Mouse (Mus musculus) thymus, adult 2 months (tissue): ENCODE measurements around the gene Hspbp1. TPM values are rescaled to one million over a fixed set of nuclear protein-coding genes. Genes with fewer than 3 reads are reported as not detected.

Experiments used
- DNase-seq: peaks from one replicate; pipeline ENCODE4 v3.0.0; 2021
- H3K27ac ChIP-seq: fragments of 200-500 bp; 2 replicates; pipeline ENCODE4 v1.5.1; 2012; ENCODE audit warnings: low read length, control low read depth; ENCODE audit not compliant: control insufficient read depth, insufficient read depth
- H3K27me3 ChIP-seq: fragments of 200-500 bp; 2 replicates; pipeline ENCODE4 v1.6.1; 2012; ENCODE audit warnings: mild to moderate bottlenecking, low read length, moderate library complexity, mixed read lengths; ENCODE audit not compliant: control insufficient read depth, insufficient read depth
- H3K36me3 ChIP-seq: fragments of 200-500 bp; 2 replicates; pipeline ENCODE4 v1.6.1; 2012; ENCODE audit warnings: mild to moderate bottlenecking, low read length, moderate library complexity; ENCODE audit not compliant: control insufficient read depth, insufficient read depth
- H3K4me1 ChIP-seq: fragments of 200-500 bp; replicated peaks from 2 replicates; pipeline ENCODE4 v1.6.1; 2012; ENCODE audit warnings: low read length; ENCODE audit not compliant: control insufficient read depth, insufficient read depth
- H3K4me3 ChIP-seq: fragments of 200-500 bp; 2 replicates; pipeline ENCODE4 v1.5.1; 2012; ENCODE audit warnings: mild to moderate bottlenecking, low read length, control low read depth, moderate library complexity; ENCODE audit not compliant: control insufficient read depth, insufficient read depth
- CTCF ChIP-seq: fragments of 200-500 bp; IDR thresholded peaks from 2 replicates; pipeline ENCODE4 v1.5.1; 2012; ENCODE audit warnings: mild to moderate bottlenecking, control low read depth, low read length, moderate library complexity, borderline replicate concordance; ENCODE audit not compliant: control insufficient read depth, poor library complexity, insufficient read depth; ENCODE audit errors: extremely low read depth
- POLR2A ChIP-seq: fragments of 200-500 bp; IDR thresholded peaks from 2 replicates; pipeline ENCODE4 v1.6.1; 2012; ENCODE audit warnings: mild to moderate bottlenecking, low read length, control low read depth, moderate library complexity; ENCODE audit not compliant: control insufficient read depth, poor library complexity, insufficient read depth; ENCODE audit errors: extremely low read depth
- WGBS: fragments of 180-500 bp; shearing (Covaris S2); methylation state at CpG from one replicate; pipeline ENCODE4 v1.1.7; 2018; 5-methylcytosine and 5-hydroxymethylcytosine counted together
- polyA plus RNA-seq: library from polyadenylated mRNA; depleted of rRNA; stranded (reverse); fragments of >200 nt; gene quantifications from 2 replicates; pipeline ENCODE4 v1.2.3, GENCODE M21; 2012

Hspbp1 gene
- polyA plus RNA-seq, 1 experiment = 53.0 TPM

GRCm38 (mm10) chr7:4719276-4719675 lies 34.4 kb upstream of the Hspbp1 start:
- H3K27ac ChIP-seq = no peak overlapping the region
- WGBS = 100% methylated on average over 3 of the region's 3 CpGs
- H3K27me3 ChIP-seq = no peaks in the 10 kb centered on the region
- TF ChIP-seq POLR2A (no peak), CTCF (no peak)
- H3K4me1 ChIP-seq = peaks cover 7% of the 10 kb centered on the region
- no peak overlapping the region for H3K4me3 ChIP-seq
- H3K36me3 ChIP-seq = no peaks in the 10 kb centered on the region
- DNase-seq = no peak

DNA sequence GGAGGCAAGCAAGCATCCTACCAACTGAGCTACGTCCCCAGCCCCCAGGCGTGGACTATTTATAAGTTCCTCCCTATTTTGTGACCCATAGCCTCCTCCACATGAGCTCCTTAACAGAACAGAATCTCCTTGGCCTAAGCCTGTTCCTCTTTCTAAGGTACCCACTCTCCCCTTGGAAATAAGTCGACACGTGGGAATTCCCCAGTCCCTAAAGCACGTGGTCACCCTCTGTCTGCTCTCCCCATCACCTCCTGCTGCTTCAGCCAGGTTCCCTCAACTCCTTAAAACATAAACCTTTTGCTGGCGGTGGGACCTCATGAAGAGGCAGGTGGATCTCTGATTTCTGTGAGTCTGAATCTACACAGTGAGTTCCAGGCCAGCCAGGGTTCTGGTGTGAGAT lies 32.1 kb upstream of the Hspbp1 start:
- Histone ChIP-seq H3K27ac (no peak overlapping the region), H3K4me3 (no peak overlapping the region), H3K36me3 (no peaks in the 10 kb centered on the region), H3K4me1 (no peaks in the 10 kb centered on the region), H3K27me3 (no peaks in the 10 kb centered on the region)
- DNase-seq = no peak
- TF ChIP-seq POLR2A (no peak), CTCF (no peak)
- 83% methylated on average over 6 of the region's 6 CpGs for WGBS

DNA sequence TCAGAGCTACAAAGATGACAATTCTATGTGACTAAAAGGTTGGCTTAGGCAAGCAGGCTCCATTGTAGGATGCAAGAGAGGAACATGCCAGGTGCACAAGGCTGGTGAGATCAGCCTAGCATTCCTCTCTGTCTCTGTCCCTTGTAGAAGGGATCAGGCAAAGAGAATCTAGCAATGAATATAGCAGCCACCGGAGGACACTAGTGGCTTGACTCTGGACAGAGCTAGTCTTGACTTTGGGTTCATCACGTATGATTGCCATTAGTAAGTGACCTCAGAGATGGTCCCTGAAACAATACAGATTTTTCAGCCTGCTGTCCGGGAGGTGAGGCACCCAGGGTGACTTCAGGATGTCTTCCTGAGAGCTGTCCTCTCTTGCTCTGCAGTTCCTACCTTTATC lies 27.7 kb upstream of the Hspbp1 start:
- H3K4me3 ChIP-seq = no peak overlapping the region
- 91% methylated on average over 3 of the region's 3 CpGs for WGBS
- H3K36me3 ChIP-seq = no peaks in the 10 kb centered on the region
- no peaks in the 10 kb centered on the region for H3K27me3 ChIP-seq
- no peaks in the 10 kb centered on the region for H3K4me1 ChIP-seq
- H3K27ac ChIP-seq = no peak overlapping the region
- no peak for DNase-seq
- TF ChIP-seq POLR2A (no peak), CTCF (no peak)

DNA sequence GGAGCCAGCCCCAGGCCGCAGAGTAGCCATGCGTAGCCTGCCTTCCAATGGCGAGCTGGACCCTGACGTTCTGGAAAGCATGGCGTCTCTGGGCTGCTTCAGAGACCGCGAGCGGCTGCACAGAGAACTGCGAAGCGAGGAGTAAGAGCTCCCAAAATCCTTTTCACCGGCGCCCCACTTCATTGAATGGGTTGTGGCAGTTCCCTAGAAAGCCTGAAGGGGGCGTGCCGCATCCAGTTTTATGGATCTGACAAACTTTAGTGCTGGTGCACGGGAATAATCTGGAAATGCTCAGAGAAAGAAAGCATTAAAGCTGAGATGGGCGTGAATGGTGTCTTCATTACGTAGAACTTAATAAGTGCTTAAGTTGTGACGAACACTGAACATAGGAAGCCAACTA lies 20.2 kb upstream of the Hspbp1 start:
- H3K36me3 ChIP-seq = no peaks in the 10 kb centered on the region
- no peak overlapping the region for H3K4me3 ChIP-seq
- H3K27ac ChIP-seq = no peak overlapping the region
- DNase-seq = no peak
- TF ChIP-seq CTCF (peak; percentile 44; the same call in 1 of the 2 replicates), POLR2A (no peak)
- WGBS = 43% methylated on average over 18 of the region's 18 CpGs
- no peaks in the 10 kb centered on the region for H3K27me3 ChIP-seq
- H3K4me1 ChIP-seq = no peaks in the 10 kb centered on the region

GRCm38 (mm10) chr7:4703195-4703594 lies 18.3 kb upstream of the Hspbp1 start:
- WGBS = 93% methylated on average over 7 of the region's 7 CpGs
- Histone ChIP-seq H3K27me3 (no peaks in the 10 kb centered on the region), H3K36me3 (no peaks in the 10 kb centered on the region), H3K4me3 (no peak overlapping the region), H3K27ac (no peak overlapping the region), H3K4me1 (no peaks in the 10 kb centered on the region)
- no peak for TF ChIP-seq POLR2A
- TF ChIP-seq CTCF = no peak
- no peak for DNase-seq

DNA sequence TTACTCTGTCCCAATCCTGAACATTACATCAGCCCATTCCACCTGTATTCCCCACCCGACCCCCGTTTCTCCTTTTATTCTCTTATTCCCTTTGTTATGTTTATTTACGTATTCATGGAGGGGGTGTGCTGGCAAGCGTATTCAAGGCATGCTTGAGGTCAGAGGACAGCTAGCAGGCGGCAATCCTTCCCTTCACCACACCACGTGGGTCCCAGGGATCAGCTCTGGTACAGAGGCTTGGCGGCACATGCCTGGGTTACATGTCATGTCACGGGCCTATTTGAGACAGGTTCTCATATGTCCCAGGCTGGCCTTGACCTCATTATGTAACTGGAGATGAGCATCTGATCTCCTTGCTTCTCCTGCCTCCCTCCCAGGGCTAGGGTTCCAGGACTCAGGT lies 17.5 kb upstream of the Hspbp1 start:
- no peak for DNase-seq
- TF ChIP-seq POLR2A = no peak
- TF ChIP-seq CTCF = no peak
- H3K4me3 ChIP-seq = no peak overlapping the region
- no peaks in the 10 kb centered on the region for H3K4me1 ChIP-seq
- WGBS = 90% methylated on average over 8 of the region's 8 CpGs
- no peaks in the 10 kb centered on the region for H3K36me3 ChIP-seq
- no peak overlapping the region for H3K27ac ChIP-seq
- H3K27me3 ChIP-seq = no peaks in the 10 kb centered on the region

GRCm38 (mm10) chr7:4693004-4693403 lies 8.1 kb upstream of the Hspbp1 start:
- WGBS = 81% methylated on average over 6 of the region's 6 CpGs
- H3K4me3 ChIP-seq = no peak overlapping the region
- no peaks in the 10 kb centered on the region for H3K27me3 ChIP-seq
- DNase-seq = no peak
- H3K4me1 ChIP-seq = peaks cover 4% of the 10 kb centered on the region
- TF ChIP-seq POLR2A (no peak), CTCF (no peak)
- no peaks in the 10 kb centered on the region for H3K36me3 ChIP-seq
- H3K27ac ChIP-seq = no peak overlapping the region
